Mouse (Mus musculus): ENCODE data around the gene Oit3.
"Not testable (repeated sequence)": the region's sequence is repeated elsewhere in the genome, so short reads cannot be mapped to it uniquely, and the experiment has no call there.

The Oit3 gene

DNA sequence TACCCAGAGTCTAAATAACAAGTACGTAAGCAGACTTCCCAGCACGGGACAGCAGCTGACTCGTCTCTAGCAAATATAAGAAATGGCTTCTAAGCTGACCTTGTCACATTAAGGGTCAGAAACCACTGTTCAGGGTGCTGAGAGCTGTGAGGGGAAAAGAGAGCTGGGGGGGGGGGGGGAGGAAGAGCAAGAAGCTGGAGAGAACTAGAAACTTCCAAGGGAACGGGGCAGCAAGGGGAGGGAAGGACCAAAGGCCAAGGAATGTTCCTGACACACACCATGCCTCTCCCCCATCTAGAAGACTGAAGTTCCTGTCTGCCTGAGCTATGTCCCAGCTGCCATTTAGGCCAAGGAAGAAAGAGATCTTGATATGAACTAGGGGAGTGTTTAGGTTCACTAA lies 15.2 kb downstream of the Oit3 start:
- peak; percentile 30 for DNase-seq

DNA sequence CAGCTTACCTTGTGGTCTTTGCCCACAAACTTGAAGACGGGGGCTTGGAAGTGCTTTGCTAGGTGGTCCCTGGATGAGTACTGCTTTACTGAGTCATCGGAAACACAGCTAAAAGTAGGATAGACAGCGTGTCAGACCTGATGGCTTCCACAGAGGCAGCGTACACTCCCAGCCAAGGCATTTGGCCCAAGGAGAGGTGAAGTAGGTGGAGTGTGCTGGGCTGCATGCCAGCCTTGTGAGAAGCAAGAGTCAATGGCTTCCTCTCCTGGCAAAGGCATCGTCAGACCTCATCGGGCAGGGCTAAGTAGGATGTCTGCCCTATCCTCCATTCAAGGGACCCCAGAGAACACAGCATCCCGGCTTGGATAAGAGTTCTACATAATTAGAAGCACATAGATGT lies 16.2 kb downstream of the Oit3 start:
- DNase-seq = peak; percentile 58

DNA sequence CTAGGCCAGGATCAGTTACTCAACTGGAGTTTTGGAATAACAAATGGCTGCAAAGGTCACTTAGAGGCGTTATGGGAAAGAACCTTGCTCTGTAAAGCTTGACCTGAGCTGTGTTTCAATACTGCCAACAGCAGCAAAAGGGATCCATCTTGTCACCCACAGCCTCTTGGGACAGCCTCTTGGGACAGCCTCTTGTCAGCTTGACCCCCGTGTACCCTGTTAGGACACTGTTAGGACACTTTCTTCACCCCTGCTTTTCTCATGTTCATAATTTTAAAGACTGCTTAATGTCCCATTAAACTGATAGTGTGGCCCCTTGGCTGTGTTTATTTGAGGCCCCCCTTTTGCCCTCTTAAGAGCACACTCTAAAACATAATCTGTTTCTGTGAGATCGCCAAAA lies 17.1 kb downstream of the Oit3 start:
- peak; percentile 31 for DNase-seq

DNA sequence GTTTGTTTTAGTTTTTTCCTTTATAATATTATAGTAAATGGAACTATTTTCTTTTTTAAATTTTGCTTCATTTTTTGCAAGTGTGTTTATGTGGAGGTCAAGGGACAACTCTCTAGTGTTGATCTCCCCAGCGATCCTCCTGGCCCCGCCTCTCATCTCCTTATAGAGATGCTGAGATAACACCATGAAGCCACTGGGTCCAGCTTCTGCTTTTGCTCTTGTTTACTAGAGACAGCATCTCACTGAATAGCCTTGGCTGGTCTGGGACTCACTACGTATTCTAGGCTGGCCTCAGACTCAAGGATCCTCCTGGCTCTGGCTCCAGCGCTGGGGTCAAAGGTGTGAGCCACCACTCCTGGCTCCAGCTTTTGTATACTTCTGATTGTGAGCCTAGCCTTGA lies 22.1 kb downstream of the Oit3 start:
- no peak for DNase-seq

GRCm38 (mm10) chr10:59416623-59417022 lies 25.0 kb downstream of the Oit3 start:
- no peak for DNase-seq

DNA sequence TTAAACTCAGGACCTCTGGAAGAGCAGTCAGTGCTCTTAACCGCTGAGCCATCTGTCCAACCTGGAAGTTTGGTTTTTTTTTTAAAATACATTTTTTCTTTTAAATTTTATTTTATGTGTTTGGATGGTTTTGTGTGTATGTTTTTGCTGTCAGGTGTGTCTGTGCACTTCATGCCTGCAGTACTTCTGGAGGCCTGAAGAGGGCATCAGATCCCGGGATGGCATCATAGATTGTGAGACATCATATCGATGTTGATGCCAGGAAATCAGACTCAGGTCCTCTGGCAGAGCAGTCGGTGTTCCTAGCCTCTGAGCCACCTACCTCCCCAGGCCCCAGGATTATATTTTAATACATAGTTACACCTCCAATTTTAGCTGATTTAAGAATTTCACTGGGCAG lies 27.9 kb downstream of the Oit3 start:
- no peak for DNase-seq

GRCm38 (mm10) chr10:59410264-59410663 lies 31.3 kb downstream of the Oit3 start:
- DNase-seq = no peak

- DNase-seq = no peak
Measured at GRCm38 (mm10) chr10:59408499-59408898, 33.1 kb downstream of the Oit3 start.

DNA sequence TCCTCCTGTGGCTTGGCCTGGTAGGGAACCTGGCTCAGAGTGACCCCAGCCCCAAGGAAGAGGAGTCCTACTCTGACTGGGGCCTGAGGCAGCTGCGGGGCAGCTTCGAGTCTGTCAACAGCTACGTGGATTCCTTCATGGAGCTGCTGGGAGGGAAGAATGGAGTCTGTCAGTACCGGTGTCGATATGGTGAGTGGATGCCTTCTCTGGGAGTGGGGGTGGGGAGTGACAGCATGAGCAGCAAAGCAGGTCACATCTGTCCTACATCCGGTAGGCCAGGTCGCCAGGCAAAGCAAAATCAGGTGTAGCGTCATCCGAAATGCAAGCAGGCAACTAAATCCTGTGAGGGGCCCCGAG lies 37.8 kb downstream of the Oit3 start:
- DNase-seq = no peak

- no peak for DNase-seq
Measured at GRCm38 (mm10) chr10:59402899-59403792, 38.4 kb downstream of the Oit3 start, which contains the start of gene Pla2g12b. Gene Pla2g12b, plus strand, starts transcription at chr10:59403660.

DNA sequence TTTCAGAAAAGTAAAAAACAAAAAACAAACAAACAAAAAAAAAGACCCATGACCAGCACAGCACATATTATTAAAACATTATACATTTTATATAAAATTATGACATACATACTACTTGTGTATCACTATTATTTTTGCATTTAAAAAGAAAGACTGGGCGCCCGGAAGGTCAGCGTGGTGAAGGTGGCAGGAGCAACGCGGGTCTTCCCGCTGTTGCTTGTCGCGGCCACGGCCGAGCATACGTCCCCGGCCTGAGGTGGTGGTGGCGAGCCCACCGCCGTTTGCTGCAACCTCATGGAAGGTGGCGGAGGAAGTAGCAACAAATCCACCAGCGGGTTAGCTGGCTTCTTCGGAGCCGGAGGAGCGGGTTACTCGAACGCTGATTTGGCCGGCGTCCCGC lies 46.1 kb downstream of the Oit3 start, which contains the start of gene Gm10273:
Gene Gm10273 (plus strand): TSS at position 172 of the 400 bp plus-strand sequence.
- DNase-seq = not testable (repeated sequence)

DNA sequence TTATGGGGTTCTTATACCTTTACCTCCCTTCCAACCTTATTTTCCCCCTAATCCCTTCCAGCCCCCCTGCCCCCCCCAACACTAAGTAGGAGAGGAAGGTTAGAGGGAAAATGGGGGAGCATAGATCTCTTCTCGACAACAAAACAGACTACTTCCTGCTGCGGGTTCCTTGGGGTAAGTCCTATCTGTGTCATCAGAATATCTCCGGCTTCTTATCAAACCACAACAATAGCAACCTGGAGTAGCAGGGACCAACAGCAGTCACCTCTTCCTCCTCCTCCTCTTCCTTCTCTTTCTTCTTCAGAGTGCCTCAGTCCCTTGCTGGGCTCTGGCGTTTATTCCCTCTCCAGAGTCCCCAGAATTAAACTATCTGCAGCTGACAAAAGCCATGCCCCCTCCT lies 49.7 kb downstream of the Oit3 start:
- no peak for DNase-seq

GRCm38 (mm10) chr10:59389652-59390051 lies 51.9 kb downstream of the Oit3 start:
- no peak for DNase-seq

DNA sequence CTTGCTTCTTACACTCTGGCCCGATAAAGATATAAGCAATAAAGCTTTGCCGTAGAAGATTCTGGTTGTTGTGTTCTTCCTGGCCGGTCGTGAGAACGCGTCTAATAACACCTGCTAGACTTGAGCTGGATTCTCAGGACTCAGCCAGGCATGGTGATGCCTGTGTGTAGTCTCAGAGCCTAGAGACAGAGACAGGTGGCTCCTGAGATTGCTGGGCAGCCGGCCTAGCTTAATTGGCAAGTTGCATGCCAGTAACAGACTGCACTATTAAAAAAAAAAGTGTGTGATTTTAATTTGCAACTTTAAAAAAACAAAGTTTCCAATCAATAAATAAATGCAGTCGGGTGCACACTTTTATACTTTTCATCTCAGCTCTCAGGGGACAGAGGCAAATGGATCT lies 54.6 kb downstream of the Oit3 start:
- DNase-seq = no peak

DNA sequence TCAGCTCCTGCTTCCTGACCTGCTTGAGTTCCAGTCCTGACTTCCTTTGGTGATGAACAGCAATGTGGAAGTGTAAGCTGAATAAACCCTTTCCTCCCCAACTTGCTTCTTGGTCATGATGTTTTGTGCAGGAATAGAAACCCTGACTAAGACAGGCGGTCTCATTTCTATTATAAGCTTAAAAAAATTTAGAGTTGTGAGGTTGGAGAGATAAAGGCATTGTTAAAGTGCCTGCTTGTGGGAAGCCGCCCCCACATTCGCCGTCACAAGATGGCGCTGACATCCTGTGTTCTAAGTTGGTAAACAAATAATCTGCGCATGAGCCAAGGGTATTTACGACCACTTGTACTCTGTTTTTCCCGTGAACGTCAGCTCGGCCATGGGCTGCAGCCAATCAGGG lies 60.0 kb downstream of the Oit3 start:
- DNase-seq = not testable (repeated sequence)

GRCm38 (mm10) chr10:59380411-59380821 lies 61.2 kb downstream of the Oit3 start:
- DNase-seq = no peak

DNA sequence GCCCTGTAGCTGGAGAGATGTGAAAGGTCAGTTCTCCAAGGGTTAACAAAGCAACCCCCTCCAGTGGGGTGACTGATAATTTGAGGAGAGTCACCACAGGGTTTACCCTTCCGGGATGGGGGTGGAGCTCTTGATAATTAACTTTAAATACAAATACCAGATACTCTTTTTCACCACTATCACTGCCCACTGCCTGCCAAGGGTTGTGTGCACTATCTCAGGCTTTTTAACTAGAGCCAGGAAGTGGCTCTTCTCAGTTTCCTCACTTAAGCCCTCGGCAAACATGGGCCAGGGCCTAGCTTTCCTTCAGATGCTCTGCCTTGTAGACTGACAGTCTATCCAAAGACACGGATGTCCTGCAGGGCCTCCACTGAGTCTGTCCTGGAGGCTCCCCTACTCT lies 61.7 kb downstream of the Oit3 start:
- DNase-seq = no peak

GRCm38 (mm10) chr10:59378728-59379127 lies 62.9 kb downstream of the Oit3 start:
- DNase-seq = no peak

DNA sequence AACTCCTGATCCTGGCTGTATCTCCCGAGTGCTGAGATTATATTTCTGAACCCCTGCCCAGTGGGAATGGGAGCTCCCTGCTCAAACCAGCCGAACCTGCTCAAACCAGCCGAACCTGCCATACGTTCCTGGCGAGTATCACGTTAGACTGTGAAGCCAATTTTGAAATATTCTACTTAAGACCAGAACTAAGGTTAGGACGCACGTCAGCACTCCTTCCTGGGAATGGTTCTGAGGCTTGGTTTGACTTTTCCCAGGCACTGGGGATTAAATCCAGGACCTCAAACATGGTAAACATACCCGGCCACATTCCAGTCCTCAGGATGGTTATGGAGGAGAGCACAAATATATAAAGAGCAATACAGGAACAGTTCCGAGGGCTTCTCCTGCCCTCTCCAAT lies 63.7 kb downstream of the Oit3 start:
- no peak for DNase-seq
